Mouse (Mus musculus): Measurements from ENCODE around the gene Gm20403. TPM values are rescaled to one million over a fixed set of nuclear protein-coding genes. Genes with fewer than 3 reads are reported as not detected.

Gene Gm20403
- polyA plus RNA-seq, 2 experiments: not detected

DNA sequence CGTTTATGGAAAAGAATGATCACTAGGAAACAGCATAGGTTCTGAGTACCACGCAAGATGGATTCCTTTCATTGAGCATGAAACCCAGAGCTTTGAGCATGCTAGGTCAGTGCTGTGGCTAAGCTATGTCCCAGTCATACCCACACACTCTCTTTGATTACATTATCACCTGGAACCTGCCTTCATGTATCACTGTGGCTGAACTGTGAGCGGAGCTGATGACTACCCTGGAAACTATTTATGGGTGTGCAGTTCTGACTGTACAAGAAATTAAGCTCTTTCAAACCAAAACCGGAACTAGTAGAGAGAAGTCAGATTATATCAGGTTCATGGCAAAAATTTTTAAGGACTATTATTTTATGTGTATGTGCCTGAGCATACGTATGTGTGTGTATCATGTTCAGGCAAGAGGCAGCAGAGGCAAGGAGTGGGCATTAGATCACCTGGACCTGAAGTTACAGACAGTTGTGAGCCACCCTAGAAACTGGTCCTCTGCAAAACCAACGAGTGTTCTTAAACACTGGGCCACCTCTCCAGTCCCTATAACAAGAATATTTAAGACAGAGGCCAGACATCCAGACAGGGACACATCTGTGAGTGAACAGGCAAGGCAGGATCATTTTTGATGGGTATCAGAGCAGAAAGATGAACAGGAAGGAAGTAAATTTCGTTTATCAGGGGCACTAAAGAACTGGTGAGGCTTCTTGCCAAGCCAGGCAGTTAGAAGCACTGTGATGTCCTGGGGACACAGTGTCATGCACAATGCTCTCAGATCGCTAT is 30.2 kb upstream of the Gm20403 start:
- Histone ChIP-seq H3K27me3 (ENCODE audit: control insufficient read depth, insufficient read depth, low read length) (no peaks in the 10 kb centered on the region), H3K4me3 (replicated peaks; ENCODE audit: low read length) (no peak overlapping the region), H3K4me1 (ENCODE audit: control insufficient read depth, insufficient read depth, low read length) (0 out of 2 replicates have a peak, but pooled peaks cover 7% of the 10 kb centered on the region), H3K27ac (replicated peaks; ENCODE audit: low read depth, low read length) (no peak overlapping the region), H3K9ac (ENCODE audit: low read depth, low read length, severe bottlenecking) (no peak overlapping the region), H3K36me3 (ENCODE audit: control insufficient read depth, insufficient read depth, low read length) (no peaks in the 10 kb centered on the region), H3K4me2 (replicated peaks; ENCODE audit: low read depth, low read length, severe bottlenecking) (no peak overlapping the region), H3K9me3 (ENCODE audit: control insufficient read depth, low read length) (no peaks in the 10 kb centered on the region)
- DNase-seq (ENCODE audit: low spot score) (no peak), ATAC-seq (ENCODE audit: low FRiP score, low read depth) (no peak)
- TF ChIP-seq POLR2A (IDR thresholded peaks at IDR 0.05; ENCODE audit: borderline replicate concordance, extremely low read depth, insufficient read depth, insufficient read length): no peak
- 53% methylated on average over 8 of the region's 8 CpGs for WGBS

DNA sequence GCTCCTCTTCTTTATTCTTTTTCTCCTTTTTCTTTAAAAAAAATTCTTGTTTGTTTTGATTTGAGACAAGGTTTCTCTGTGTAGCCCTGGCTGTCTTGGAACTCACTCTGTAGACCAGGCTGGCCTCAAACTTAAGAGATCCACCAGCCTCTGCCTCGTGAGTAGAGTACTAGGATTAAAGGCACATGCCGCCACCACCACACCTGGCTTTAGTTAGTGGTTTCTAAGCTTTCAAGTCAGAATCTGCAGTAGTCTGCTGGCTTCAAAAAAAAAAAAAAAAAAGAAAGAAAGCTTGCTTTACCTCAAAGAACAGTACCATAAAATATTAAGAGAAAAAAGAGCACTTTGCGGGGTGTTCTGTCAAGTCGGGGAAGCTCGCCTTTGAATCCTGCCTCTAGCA is 29.1 kb upstream of the Gm20403 start:
- Histone ChIP-seq H3K4me3 (replicated peaks; ENCODE audit: low read length) (no peak overlapping the region), H3K27me3 (ENCODE audit: control insufficient read depth, insufficient read depth, low read length) (no peaks in the 10 kb centered on the region), H3K4me2 (replicated peaks; ENCODE audit: low read depth, low read length, severe bottlenecking) (no peak overlapping the region), H3K9me3 (ENCODE audit: control insufficient read depth, low read length) (no peaks in the 10 kb centered on the region), H3K4me1 (ENCODE audit: control insufficient read depth, insufficient read depth, low read length) (0 out of 2 replicates have a peak, but pooled peaks cover 7% of the 10 kb centered on the region), H3K27ac (replicated peaks; ENCODE audit: low read depth, low read length) (no peak overlapping the region), H3K36me3 (ENCODE audit: control insufficient read depth, insufficient read depth, low read length) (no peaks in the 10 kb centered on the region), H3K9ac (ENCODE audit: low read depth, low read length, severe bottlenecking) (no peak overlapping the region)
- no peak for ATAC-seq (ENCODE audit: low FRiP score, low read depth)
- no peak for TF ChIP-seq POLR2A (IDR thresholded peaks at IDR 0.05; ENCODE audit: borderline replicate concordance, extremely low read depth, insufficient read depth, insufficient read length)
- DNase-seq (ENCODE audit: low spot score): no peak
- WGBS: 15% methylated on average over 5 of the region's 5 CpGs

GRCm38 (mm10) chr12:55013626-55014398 is 27.5 kb upstream of the Gm20403 start, which contains the start of gene Baz1a:
TSS of gene Baz1a (minus strand) at chr12:55014348.
- no peak for ATAC-seq (ENCODE audit: low FRiP score, low read depth)
- 77% methylated on average over 6 of the region's 6 CpGs for WGBS
- Histone ChIP-seq H3K36me3 (ENCODE audit: control insufficient read depth, insufficient read depth, low read length) (no peaks in the 10 kb centered on the region), H3K4me2 (replicated peaks; ENCODE audit: low read depth, low read length, severe bottlenecking) (no peak within 1 kb of the TSS), H3K27ac (replicated peaks; ENCODE audit: low read depth, low read length) (no peak within 1 kb of the TSS), H3K4me1 (ENCODE audit: control insufficient read depth, insufficient read depth, low read length) (0 out of 2 replicates have a peak, but pooled peaks cover 7% of the 10 kb centered on the region), H3K27me3 (ENCODE audit: control insufficient read depth, insufficient read depth, low read length) (no peaks in the 10 kb centered on the region), H3K4me3 (replicated peaks; ENCODE audit: low read length) (no peak within 1 kb of the TSS), H3K9me3 (ENCODE audit: control insufficient read depth, low read length) (no peaks in the 10 kb centered on the region), H3K9ac (ENCODE audit: low read depth, low read length, severe bottlenecking) (no peak within 1 kb of the TSS)
- no peak for DNase-seq (ENCODE audit: low spot score)
- no peak for TF ChIP-seq POLR2A (IDR thresholded peaks at IDR 0.05; ENCODE audit: borderline replicate concordance, extremely low read depth, insufficient read depth, insufficient read length)

DNA sequence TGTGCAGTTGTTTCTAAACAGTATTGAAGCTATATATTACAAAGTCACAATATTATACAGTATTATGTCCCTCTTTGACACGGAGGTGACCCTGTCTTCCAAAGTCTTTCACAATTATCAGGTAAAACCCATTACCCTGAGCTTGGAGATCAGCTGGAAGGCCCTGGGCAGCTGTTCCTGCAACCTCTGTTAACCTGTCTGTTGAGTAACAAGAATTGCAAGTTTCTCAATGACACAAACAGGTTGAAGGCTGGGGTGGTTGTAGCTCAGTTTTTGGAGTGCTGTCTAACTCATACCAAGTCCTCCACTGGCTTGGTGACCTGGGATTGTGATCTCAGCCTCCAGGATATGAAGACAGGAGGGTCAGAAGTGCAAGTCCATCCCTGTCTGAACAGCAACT is 26.7 kb upstream of the Gm20403 start:
- H3K4me3 ChIP-seq (replicated peaks; ENCODE audit: low read length): no peak overlapping the region
- no peaks in the 10 kb centered on the region for H3K27me3 ChIP-seq (ENCODE audit: control insufficient read depth, insufficient read depth, low read length)
- no peak overlapping the region for H3K9ac ChIP-seq (ENCODE audit: low read depth, low read length, severe bottlenecking)
- no peaks in the 10 kb centered on the region for H3K36me3 ChIP-seq (ENCODE audit: control insufficient read depth, insufficient read depth, low read length)
- DNase-seq (ENCODE audit: low spot score) (no peak), ATAC-seq (ENCODE audit: low FRiP score, low read depth) (no peak)
- 83% methylated on average over 1 of the region's 1 CpGs for WGBS
- H3K4me2 ChIP-seq (replicated peaks; ENCODE audit: low read depth, low read length, severe bottlenecking): no peak overlapping the region
- TF ChIP-seq POLR2A (IDR thresholded peaks at IDR 0.05; ENCODE audit: borderline replicate concordance, extremely low read depth, insufficient read depth, insufficient read length): no peak
- no peak overlapping the region for H3K27ac ChIP-seq (replicated peaks; ENCODE audit: low read depth, low read length)
- no peaks in the 10 kb centered on the region for H3K9me3 ChIP-seq (ENCODE audit: control insufficient read depth, low read length)
- 0 out of 2 replicates have a peak, but pooled peaks cover 7% of the 10 kb centered on the region for H3K4me1 ChIP-seq (ENCODE audit: control insufficient read depth, insufficient read depth, low read length)

DNA sequence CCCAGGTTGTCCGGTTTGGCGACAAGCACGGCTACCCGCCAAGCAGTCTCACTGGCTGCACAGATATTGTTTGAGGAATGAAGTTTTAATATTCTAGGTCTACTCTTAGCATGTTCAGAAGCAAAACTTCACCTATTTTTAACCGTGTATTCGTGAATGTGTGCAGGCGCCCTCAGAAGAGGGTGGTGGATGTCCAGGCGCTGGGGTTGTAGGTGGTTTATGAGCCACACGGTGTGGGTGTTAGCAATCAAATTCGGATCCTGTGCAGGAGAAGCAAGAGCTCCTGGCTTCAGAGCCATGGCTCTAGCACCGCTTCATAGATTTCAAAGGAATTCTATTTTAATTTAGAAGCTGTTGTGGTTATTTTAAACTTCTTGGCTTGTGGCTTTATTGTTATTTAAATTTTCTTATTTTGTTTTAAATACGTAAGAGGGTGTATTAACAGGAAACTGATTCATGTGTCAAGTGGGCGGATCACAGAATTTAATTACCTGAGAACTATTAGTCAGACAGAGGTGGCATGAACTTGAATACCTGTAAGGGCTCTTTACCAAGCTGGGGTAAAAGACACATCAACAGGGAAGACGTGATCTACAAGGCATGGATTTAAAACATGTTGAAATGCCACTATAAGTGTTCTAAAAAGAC is 21.2 kb upstream of the Gm20403 start:
- Histone ChIP-seq H3K36me3 (ENCODE audit: control insufficient read depth, insufficient read depth, low read length) (no peaks in the 10 kb centered on the region), H3K27me3 (ENCODE audit: control insufficient read depth, insufficient read depth, low read length) (no peaks in the 10 kb centered on the region), H3K27ac (replicated peaks; ENCODE audit: low read depth, low read length) (no peak overlapping the region), H3K9ac (ENCODE audit: low read depth, low read length, severe bottlenecking) (no peak overlapping the region), H3K4me3 (replicated peaks; ENCODE audit: low read length) (no peak overlapping the region), H3K4me2 (replicated peaks; ENCODE audit: low read depth, low read length, severe bottlenecking) (no peak overlapping the region), H3K9me3 (ENCODE audit: control insufficient read depth, low read length) (no peaks in the 10 kb centered on the region), H3K4me1 (ENCODE audit: control insufficient read depth, insufficient read depth, low read length) (no peaks in the 10 kb centered on the region)
- no peak for TF ChIP-seq POLR2A (IDR thresholded peaks at IDR 0.05; ENCODE audit: borderline replicate concordance, extremely low read depth, insufficient read depth, insufficient read length)
- DNase-seq (ENCODE audit: low spot score) (no peak), ATAC-seq (ENCODE audit: low FRiP score, low read depth) (no peak)
- 70% methylated on average over 14 of the region's 14 CpGs for WGBS
